Mouse (Mus musculus) adrenal gland, postnatal 0 days (tissue): ENCODE data around the gene Dydc2. TPM values are rescaled to one million over a fixed set of nuclear protein-coding genes. Genes with fewer than 3 reads are reported as not detected.

Experiments used
- polyA plus RNA-seq: library from polyadenylated mRNA; unstranded; fragments of >200 nt; fragmentation: Nextera tagmentation; extraction: Ambion mirVana; gene quantifications from 2 replicates; pipeline ENCODE4 v1.2.1, GENCODE M21; 2015

The Dydc2 gene
- polyA plus RNA-seq: 0.28 and 0.52 TPM in 2 replicates

GRCm38 (mm10) chr14:41069108-41069507, at the start of gene Dydc2:
TSS of gene Dydc2 (minus strand) at chr14:41069208.

GRCm38 (mm10) chr14:41104853-41105444, 35.9 kb upstream of the Dydc2 start, which contains the start of gene Mat1a:
TSS of gene Mat1a (plus strand) at chr14:41105035.

GRCm38 (mm10) chr14:41072229-41072943, 3.4 kb upstream of the Dydc2 start, which contains the start of gene Dydc1:
TSS of gene Dydc1 (plus strand) at chr14:41072911.

GRCm38 (mm10) chr14:41013630-41014613, 55.1 kb downstream of the Dydc2 start, which contains the start of gene Fam213a:
TSS of gene Fam213a (minus strand) at chr14:41013788.

Other genes starting within 250 kb of the Dydc2 start
- 0.22 and 0.68 TPM in 2 replicates for gene Sh2d4b, start 175.9 kb downstream of the Dydc2 start, polyA plus RNA-seq
- 31.9 and 41.1 TPM in 2 replicates for gene Tspan14, start 102.4 kb downstream of the Dydc2 start, polyA plus RNA-seq
- gene Fam213a, start 55.4 kb downstream of the Dydc2 start, polyA plus RNA-seq: 38.5 and 41.0 TPM in 2 replicates
- not detected in 2 replicates for gene Dydc1, start 3.7 kb upstream of the Dydc2 start, polyA plus RNA-seq
- gene Mat1a, start 35.8 kb upstream of the Dydc2 start, polyA plus RNA-seq: 23.4 and 38.4 TPM in 2 replicates
- gene Sftpa1, start 62.6 kb upstream of the Dydc2 start, polyA plus RNA-seq: 2.2 and 3.8 TPM in 2 replicates
- 1.3 and 2.0 TPM in 2 replicates for gene Mbl1, start 82.2 kb upstream of the Dydc2 start, polyA plus RNA-seq
- gene Sftpd, start 115.9 kb upstream of the Dydc2 start, polyA plus RNA-seq: 1.0 and 1.2 TPM in 2 replicates
- not detected in 2 replicates for gene Gm2832, start 209.6 kb upstream of the Dydc2 start, polyA plus RNA-seq